In the genomic region with DNA sequence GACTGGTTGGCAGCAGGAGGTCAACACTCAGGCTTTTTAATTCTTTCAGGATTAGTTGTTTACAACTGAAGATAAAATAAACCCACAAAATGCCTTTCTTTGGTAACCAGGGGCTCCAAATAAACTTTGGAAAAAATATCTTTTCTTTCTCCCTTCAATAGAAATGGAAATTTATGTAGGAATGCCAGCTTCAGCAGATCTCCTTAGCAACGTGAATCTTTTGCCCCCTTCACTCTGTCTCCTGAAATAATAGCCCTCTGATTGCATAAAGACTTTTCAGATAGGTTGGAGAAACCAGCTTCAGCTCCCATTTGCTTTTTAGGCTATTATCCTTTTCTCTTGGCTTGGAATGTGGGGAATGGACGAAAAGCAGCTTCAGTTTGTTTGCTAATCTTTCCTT, we compare ENCODE assay signal across 9 mouse cellular contexts. TPM values are rescaled to one million over a fixed set of nuclear protein-coding genes. Genes with fewer than 3 reads are reported as not detected.
DNase-seq lines count a peak whose midpoint lies in the region; ATAC-seq and TF ChIP-seq lines count a peak whose summit lies in the region.
"Had no signal": no experiment of that assay in that cellular context is flagged by ENCODE, and none has a peak within 500 bp of the region (broad histone marks: within the 10 kb centered on the region; RNA-seq: fewer than 3 reads in every experiment).

No protein-coding gene starts in this region.

- no peaks in the 10 kb centered on the region for H3K36me3 ChIP-seq in heart, embryonic 16.5 days (ENCODE audit: control insufficient read depth, insufficient read depth)
- no peaks in the 10 kb centered on the region for H3K36me3 ChIP-seq in embryonic facial prominence, embryonic 11.5 days (replicated peaks; ENCODE audit: control insufficient read depth, insufficient read depth, low read depth, low read length)
- H3K36me3 ChIP-seq in hindbrain, embryonic 14.5 days (replicated peaks; ENCODE audit: control insufficient read depth, insufficient read depth) = no peaks in the 10 kb centered on the region
- no peaks in the 10 kb centered on the region for H3K36me3 ChIP-seq in midbrain, postnatal 0 days (ENCODE audit: insufficient read depth, low read length)

- intact Hi-C loops in heart, postnatal 10 days (cut with DNase I) = no loop called here

- no peaks in the 10 kb centered on the region for H3K4me1 ChIP-seq in heart, embryonic 16.5 days (ENCODE audit: control insufficient read depth, insufficient read depth, low read length)
- no peaks in the 10 kb centered on the region for H3K4me1 ChIP-seq in embryonic facial prominence, embryonic 11.5 days (ENCODE audit: control insufficient read depth, insufficient read depth, low read length)
- no peaks in the 10 kb centered on the region for H3K4me1 ChIP-seq in hindbrain, embryonic 14.5 days (replicated peaks; ENCODE audit: control insufficient read depth, insufficient read depth, low read length)
- no peaks in the 10 kb centered on the region for H3K4me1 ChIP-seq in midbrain, postnatal 0 days (ENCODE audit: insufficient read depth, low read length)

- no peaks in the 10 kb centered on the region for H3K9me3 ChIP-seq in heart, embryonic 16.5 days (replicated peaks; ENCODE audit: control insufficient read depth, low read length)
- no peaks in the 10 kb centered on the region for H3K9me3 ChIP-seq in embryonic facial prominence, embryonic 11.5 days (replicated peaks; ENCODE audit: control insufficient read depth, low read length)
- H3K9me3 ChIP-seq in hindbrain, embryonic 14.5 days (ENCODE audit: control insufficient read depth, low read length) = no peaks in the 10 kb centered on the region
- H3K9me3 ChIP-seq in midbrain, postnatal 0 days (ENCODE audit: low read length) = no peaks in the 10 kb centered on the region

- H3K4me3 ChIP-seq in heart, embryonic 16.5 days (ENCODE audit: low read length) = peak overlapping the region; percentile 67
- H3K4me3 ChIP-seq in embryonic facial prominence, embryonic 11.5 days (ENCODE audit: low read depth, low read length) = peak overlapping the region; percentile 58
- peak overlapping the region; percentile 68 for H3K4me3 ChIP-seq in hindbrain, embryonic 14.5 days (replicated peaks; ENCODE audit: low read length)
- peak overlapping the region; percentile 63 for H3K4me3 ChIP-seq in midbrain, postnatal 0 days (ENCODE audit: low read depth, low read length)

- TF ChIP-seq CTCF in midbrain, postnatal 0 days (IDR thresholded peaks at IDR 0.05) = no peak

- peak overlapping the region; percentile 76 for H3K9ac ChIP-seq in heart, embryonic 16.5 days (ENCODE audit: low read length)
- peak overlapping the region; percentile 30; the same call in 1 of the 2 replicates for H3K9ac ChIP-seq in embryonic facial prominence, embryonic 11.5 days (replicated peaks; ENCODE audit: low read length)
- peak overlapping the region; percentile 77 for H3K9ac ChIP-seq in hindbrain, embryonic 14.5 days
- no peak overlapping the region for H3K9ac ChIP-seq in midbrain, postnatal 0 days (replicated peaks; ENCODE audit: low read length, poor library complexity, severe bottlenecking)

- 11% methylated on average over 2 of the region's 2 CpGs for WGBS in heart, embryonic 16.5 days
- WGBS in embryonic facial prominence, embryonic 11.5 days = 5% methylated on average over 2 of the region's 2 CpGs
- 2% methylated on average over 2 of the region's 2 CpGs for WGBS in hindbrain, embryonic 14.5 days
- WGBS in midbrain, postnatal 0 days = 5% methylated on average over 2 of the region's 2 CpGs

- no peak for ATAC-seq in heart, embryonic 16.5 days (replicated peaks; ENCODE audit: extremely low read depth, insufficient read depth, low FRiP score)
- ATAC-seq in embryonic facial prominence, embryonic 11.5 days (replicated peaks; ENCODE audit: insufficient number of reproducible peaks, low FRiP score, low TSS enrichment, low read depth) = no peak
- ATAC-seq in hindbrain, embryonic 14.5 days (ENCODE audit: low FRiP score) = no peak; the same call in 1 of the 2 replicates
- ATAC-seq in midbrain, postnatal 0 days (ENCODE audit: low FRiP score) = no peak

- no peak for DNase-seq in heart, postnatal 10 days
- DNase-seq in embryonic facial prominence, embryonic 11.5 days (ENCODE audit: low spot score) = peak; percentile 31
- DNase-seq in hindbrain, embryonic 14.5 days (ENCODE audit: low spot score) = no peak
- DNase-seq in midbrain, postnatal 0 days (ENCODE audit: low spot score) = peak; percentile 11
- DNase-seq in frontal cortex, postnatal 25 days (ENCODE audit: low spot score in 2 of 2) = no peak
- DNase-seq in adrenal gland, adult 2 months = no peak
- DNase-seq in thymus, postnatal 10 days (ENCODE audit: low spot score in 2 of 2) = no peak
- DNase-seq: lung, adult 18-20 months had no signal

- peaks cover 2% of the 10 kb centered on the region; the same call in 1 of the 2 replicates for H3K27me3 ChIP-seq in heart, embryonic 16.5 days (ENCODE audit: control insufficient read depth, insufficient read depth, low read length)
- no peaks in the 10 kb centered on the region for H3K27me3 ChIP-seq in embryonic facial prominence, embryonic 11.5 days (ENCODE audit: control insufficient read depth, insufficient read depth, low read length)
- H3K27me3 ChIP-seq in hindbrain, embryonic 14.5 days (ENCODE audit: control insufficient read depth, insufficient read depth, low read length) = no peaks in the 10 kb centered on the region
- H3K27me3 ChIP-seq in midbrain, postnatal 0 days (ENCODE audit: insufficient read depth, low read length) = no peaks in the 10 kb centered on the region

- peak overlapping the region; percentile 69 for H3K4me2 ChIP-seq in heart, embryonic 16.5 days (ENCODE audit: low read depth, low read length)
- peak overlapping the region; percentile 13 for H3K4me2 ChIP-seq in embryonic facial prominence, embryonic 11.5 days (ENCODE audit: low read depth, low read length)
- H3K4me2 ChIP-seq in hindbrain, embryonic 14.5 days (replicated peaks) = peak overlapping the region; percentile 59
- H3K4me2 ChIP-seq in midbrain, postnatal 0 days (ENCODE audit: low read depth, low read length, poor library complexity, severe bottlenecking) = peak overlapping the region; percentile 46

- H3K27ac ChIP-seq in heart, embryonic 16.5 days (ENCODE audit: low read length) = peak overlapping the region; percentile 53
- H3K27ac ChIP-seq in embryonic facial prominence, embryonic 11.5 days (replicated peaks; ENCODE audit: low read depth, low read length) = no peak overlapping the region
- H3K27ac ChIP-seq in hindbrain, embryonic 14.5 days = peak overlapping the region; percentile 32; the same call in 1 of the 2 replicates
- no peak overlapping the region for H3K27ac ChIP-seq in midbrain, postnatal 0 days (ENCODE audit: low read depth, low read length)

RNA-seq across cellular contexts. Expression of a gene that starts 2.2 kb away (rescaled TPM):
- 20.1 and 25.1 TPM in 2 replicates for polyA plus RNA-seq in heart, embryonic 16.5 days (2015; fragmentation: Nextera tagmentation; extraction: Ambion mirVana)
- 10 to 100 TPM; 26.8 to 31.5 TPM for total RNA-seq in heart, postnatal 10 days (2021)
- 39.2 and 45.4 TPM in 2 replicates for polyA plus RNA-seq in embryonic facial prominence, embryonic 11.5 days (2014; fragmentation: Nextera tagmentation; extraction: Ambion mirVana)
- polyA plus RNA-seq in hindbrain, embryonic 14.5 days (2014; fragmentation: Nextera tagmentation; extraction: Ambion mirVana) = 28.7 and 30.2 TPM in 2 replicates
- total RNA-seq in midbrain, postnatal 0 days (2014; rRNA removed) = 40.7 and 48.0 TPM in 2 replicates
- polyA plus RNA-seq in midbrain, postnatal 0 days (2015; fragmentation: Nextera tagmentation; extraction: Ambion mirVana) = 19.1 and 24.6 TPM in 2 replicates
- total RNA-seq in adrenal gland, adult 2 months (2021) = 10 to 100 TPM; 17.9 to 24.6 TPM
- 12.7 and 17.7 TPM in 2 replicates for polyA plus RNA-seq in adrenal gland, adult 2 months (2012; rRNA removed)

Comparison
In these comparisons a context has a peak if more than half of its experiments do, and no peak if none do; other contexts are left out.
1. H3K27ac ChIP-seq: peak in heart, embryonic 16.5 days (single experiment) and hindbrain, embryonic 14.5 days (single experiment); none in embryonic facial prominence, embryonic 11.5 days (single experiment) and midbrain, postnatal 0 days (single experiment).
2. H3K4me2 ChIP-seq: peak in every context shown above with its lines; median percentile 69 in heart, embryonic 16.5 days; 59 in hindbrain, embryonic 14.5 days; 46 in midbrain, postnatal 0 days; 13 in embryonic facial prominence, embryonic 11.5 days.
3. DNase-seq: peak in embryonic facial prominence, embryonic 11.5 days (single experiment) and midbrain, postnatal 0 days (single experiment); none in heart, postnatal 10 days (0 of 2), hindbrain, embryonic 14.5 days (single experiment), frontal cortex, postnatal 25 days (0 of 2), adrenal gland, adult 2 months (single experiment) and thymus, postnatal 10 days (0 of 2).
4. Peak in every context shown above with its lines, with median percentiles within 50 percentile points of each other: H3K4me3 ChIP-seq.